Mouse (Mus musculus): Measurements from ENCODE around the gene Atoh7. TPM values are rescaled to one million over a fixed set of nuclear protein-coding genes. Genes with fewer than 3 reads are reported as not detected.
"Not testable (repeated sequence)": the region's sequence is repeated elsewhere in the genome, so short reads cannot be mapped to it uniquely, and the experiment has no call there.

The Atoh7 gene
- total RNA-seq (2021): not detected
- long read RNA-seq, experiment 1: 0 reads
- long read RNA-seq, experiment 2: 0 reads

DNA sequence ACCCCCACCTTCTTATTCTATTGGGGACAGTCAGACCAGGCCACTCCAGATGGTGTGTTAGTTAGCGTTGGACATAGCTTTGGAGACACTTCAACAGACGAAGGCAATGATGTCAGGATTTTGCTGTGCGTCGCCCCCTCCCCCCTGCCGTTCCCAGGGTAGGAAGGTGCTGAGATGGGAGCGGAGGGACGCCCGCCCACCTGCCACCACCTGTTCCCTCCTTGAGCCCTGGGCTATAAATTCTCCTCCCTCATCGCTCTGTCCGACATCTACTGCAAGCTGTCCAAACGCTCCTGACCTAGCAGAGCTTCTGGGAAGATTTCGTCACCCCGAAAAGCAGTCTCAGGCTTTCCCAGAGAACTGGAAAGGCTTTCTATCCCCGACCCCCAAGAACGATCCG, at the start of gene Atoh7:
Atoh7 (plus strand) TSS at position 131 of the 400 bp plus-strand sequence.
- no peak for DNase-seq

DNA sequence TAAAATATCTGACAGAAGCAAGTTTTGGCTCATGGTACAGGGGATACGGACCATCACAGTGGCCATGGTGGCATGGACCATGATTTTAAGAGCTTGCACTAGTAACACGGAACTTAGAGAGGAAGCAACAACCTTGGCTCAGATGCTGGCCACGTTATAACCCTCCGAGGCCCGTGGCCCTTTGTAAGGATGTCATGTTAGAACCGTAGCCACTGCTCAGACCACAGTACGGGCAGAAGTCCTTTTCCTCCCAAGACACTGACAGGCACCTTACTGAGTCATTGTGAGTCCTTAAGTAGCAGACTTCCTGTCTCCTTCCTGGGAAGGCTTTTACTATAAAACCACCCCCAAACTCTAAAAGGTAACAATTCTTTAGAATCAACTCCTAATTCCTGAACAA, 48.2 kb upstream of the Atoh7 start:
- no peak for DNase-seq

DNA sequence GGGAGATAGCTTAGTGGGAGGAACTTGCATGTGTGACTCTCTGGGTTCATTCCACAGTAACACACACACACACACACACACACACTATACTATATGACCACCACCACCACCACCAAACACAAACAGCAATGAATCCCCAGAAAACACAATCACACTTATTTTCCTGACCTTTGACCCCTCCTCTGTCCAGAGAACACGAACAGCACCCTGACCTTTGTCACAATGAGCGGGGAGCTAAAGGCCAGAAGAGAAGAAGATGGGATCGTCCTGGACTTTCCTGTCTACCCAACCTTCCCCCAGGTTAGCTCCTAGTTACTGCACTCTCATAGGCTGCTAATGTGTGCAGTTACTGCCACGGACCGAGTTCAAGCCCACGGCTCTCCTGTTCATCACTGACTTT, 47.4 kb upstream of the Atoh7 start:
- no peak for DNase-seq

DNA sequence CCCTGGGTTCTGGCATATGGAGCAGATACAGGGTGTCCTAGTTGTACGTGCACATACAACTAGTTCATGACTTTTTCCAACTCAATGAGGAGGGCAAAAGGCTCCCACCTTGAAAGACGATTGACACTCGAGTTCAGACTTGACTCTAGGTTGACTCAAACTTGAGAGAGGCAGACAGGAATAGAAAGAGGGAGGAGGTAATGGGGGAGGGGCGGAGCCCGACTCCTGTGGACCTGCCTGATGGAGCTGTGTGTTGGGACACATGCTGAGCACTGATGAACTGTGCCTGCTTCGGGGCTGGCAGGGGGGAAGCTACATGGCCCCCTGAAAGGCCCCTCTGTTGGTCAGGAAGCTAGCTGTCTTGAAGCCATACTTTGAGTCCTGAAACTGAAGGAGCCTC, 46.4 kb upstream of the Atoh7 start:
- no peak for DNase-seq

DNA sequence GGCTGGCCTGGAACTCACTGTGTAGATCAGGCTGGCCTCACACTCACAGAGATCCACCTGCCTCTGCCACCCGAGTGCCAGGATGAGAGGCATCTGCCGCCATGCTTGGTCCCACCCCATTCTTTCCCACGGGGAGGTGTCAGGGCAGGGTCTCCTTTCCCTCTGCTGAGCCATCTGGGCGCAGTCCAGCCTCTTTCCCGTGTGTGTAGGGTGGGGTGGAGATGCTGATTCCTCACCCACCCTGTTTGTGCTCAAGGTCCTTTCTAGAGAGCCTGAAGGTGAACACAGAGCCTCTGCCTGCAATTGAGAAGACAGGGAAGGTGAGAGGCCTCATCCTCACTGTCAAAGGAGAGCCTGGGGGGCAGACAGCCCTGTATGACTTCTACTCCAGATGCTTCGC, 45.4 kb upstream of the Atoh7 start:
- not testable (repeated sequence) for DNase-seq

DNA sequence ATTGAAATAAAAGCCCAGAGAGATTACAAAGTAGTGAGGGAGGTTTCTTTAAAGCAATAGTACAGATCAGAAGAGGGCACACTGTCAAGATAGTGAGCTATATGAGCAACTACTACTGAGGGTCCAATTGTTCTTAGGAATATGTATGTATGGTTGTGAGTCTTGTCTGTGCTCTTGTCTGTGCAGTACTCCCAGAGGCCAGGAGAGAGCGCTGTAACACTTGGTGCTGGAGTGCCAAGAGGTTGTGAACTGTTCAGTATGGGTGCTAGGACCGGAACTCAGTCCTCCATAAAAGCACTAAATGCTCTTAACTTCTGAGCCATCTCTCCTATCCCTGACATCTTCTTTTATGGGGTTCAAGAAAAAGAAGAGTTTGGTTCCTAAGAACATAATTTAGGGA, 44.9 kb upstream of the Atoh7 start:
- DNase-seq: no peak

DNA sequence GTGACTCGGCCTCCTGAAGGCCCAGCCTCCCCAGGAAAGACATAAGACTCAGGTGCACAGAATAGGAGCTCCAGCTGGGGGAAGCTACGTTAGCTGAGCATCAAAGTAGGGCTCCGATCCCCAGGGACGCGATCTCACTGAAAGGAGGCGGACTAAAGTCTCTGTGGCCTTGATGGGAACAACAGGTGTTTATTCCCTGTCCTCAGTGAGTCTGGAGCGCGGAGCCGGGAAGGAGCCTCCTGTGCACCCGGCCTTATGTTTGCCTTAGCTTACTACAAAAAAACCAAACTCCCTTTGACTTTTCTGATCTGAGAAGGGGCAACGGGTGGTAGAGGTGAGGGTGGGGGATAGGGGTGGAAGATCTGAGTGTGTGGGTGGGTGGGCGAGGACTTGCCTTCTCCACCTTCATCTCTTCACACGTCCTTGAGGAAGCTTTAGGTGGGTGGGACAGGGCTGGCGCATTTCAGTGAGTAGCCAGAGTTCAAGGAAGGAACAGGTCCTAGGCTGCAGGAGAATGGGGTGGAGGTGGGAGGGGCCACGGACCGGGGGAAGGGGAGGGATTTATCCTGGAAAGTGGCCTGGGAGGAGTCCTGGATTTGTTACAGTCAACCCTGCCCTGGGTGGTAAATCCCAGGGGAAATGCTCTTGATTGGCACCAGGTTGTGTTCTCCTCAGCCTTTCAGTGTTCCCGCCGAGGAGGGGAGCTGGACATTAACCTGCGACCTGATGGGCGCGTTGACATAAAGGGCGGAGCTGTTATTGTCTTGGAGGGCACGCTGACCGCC, 42.3 kb upstream of the Atoh7 start:
- DNase-seq: peak; percentile 67

DNA sequence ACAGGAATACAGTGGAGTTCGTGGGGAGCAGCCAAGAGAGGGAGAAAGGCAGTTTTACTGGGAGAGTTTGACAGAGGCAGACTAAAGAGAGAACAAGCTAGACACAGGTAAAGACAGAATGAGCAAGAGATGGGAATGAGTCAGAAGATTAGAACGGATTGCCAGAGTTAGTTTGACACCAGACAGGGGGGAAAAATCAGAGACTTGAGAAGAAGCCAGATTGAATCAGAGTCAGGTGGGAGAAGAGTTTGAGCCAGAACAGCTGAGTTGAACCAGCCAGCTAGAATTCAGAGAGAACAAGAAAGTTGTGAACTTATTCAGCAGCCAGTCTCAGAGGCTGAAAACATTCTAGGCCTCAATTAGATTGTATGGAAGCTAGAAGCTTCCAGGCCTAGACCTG, 39.6 kb upstream of the Atoh7 start, which contains the start of gene Pbld1:
Pbld1 (plus strand) TSS at position 301 of the 400 bp plus-strand sequence.
- DNase-seq: no peak

DNA sequence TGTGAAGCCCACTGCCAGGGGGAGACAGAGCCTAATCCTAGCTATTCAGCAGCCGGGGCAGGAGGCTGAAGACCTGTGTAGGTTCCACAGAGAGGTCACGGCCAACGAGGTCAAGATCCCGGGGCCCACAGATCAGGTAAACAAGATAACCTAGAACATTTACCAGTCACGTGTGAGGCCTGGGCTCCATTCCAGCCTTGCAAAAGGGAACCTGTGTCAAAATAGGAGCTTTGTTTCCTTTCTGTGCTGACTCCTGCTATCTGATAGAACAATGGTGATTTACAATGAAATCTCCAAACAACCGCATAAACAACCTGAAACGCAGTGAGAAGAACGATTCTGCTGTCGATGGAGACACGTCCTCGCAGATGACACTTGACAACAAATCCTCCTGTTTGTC, 39.0 kb upstream of the Atoh7 start:
- DNase-seq: peak; percentile 70

DNA sequence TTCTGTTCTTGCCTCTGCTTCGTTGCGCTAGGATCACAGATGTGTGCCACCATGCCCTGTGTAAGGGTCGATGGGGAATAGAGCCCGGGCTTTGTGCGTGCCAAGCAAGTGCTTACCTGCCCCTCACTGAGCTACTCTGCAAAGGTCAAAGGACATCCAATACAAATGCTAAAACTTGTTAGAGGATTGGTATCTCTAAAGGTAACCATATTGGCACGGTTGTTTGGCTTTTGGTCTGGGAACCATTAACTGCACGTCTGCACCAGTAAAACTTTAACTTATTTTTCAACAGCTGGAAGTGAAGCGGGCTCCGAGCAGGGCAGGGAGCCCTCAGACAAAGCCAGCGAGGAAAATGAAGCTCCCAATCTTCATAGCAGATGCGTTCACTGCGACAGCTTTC, 38.2 kb upstream of the Atoh7 start:
- DNase-seq: no peak

DNA sequence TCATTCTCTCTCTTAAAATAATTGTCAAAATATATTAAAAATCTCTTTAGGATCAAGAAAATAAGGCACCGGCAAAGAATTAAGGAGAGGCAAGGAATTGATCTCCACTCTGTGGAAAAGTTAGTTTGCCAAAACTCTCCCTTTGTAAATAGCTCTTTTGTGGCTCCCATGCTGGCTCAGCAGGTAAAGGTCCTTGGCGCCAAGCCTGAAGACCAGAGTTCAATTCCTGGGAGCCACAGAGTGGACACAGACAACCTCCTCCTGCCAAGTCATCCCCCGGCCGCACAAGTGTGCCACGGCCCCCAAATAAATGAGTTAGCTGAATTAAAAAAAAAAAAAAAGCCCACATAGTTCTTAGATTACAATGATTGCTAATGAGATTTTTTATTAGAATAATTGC, 36.8 kb upstream of the Atoh7 start:
- DNase-seq: no peak

DNA sequence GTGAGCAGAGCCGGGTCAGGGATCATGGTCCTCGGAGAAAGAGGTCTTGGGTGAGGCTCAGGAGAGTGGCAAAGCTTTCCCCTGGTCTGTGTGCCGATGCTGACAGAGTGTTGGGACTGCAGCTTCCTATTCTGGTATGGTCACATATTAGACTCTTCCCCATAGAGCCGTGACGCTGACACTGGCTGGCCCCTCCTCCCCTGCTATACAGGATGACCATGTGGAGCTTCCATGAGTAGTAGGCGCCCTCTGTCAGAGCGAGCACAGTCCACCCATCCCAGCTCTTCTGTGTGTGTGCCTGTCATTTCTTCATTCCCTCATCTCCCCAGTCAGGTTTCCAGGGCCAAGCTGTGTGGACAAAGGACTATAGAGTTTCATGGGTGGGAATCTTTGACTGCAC, 36.1 kb upstream of the Atoh7 start:
- no peak for DNase-seq

DNA sequence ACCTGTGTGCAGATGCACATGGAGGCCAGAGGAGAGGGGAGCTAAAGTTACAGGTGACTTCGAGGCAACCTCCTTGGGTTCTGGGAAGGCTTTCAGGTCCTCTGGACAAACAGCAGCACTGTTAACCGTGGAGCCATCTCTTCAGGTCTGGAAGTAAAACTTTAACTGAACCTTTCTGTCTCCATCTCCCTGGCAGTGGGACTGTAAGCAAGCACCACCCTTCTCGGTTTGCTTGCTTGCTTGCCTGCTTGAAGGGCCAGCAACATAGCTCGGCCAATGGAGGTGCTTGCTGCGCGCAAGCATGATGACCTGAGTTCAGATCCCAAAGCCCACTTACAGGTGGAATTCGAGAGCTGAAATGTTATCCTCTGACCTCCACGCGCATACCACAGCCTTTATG, 34.9 kb upstream of the Atoh7 start:
- no peak for DNase-seq

DNA sequence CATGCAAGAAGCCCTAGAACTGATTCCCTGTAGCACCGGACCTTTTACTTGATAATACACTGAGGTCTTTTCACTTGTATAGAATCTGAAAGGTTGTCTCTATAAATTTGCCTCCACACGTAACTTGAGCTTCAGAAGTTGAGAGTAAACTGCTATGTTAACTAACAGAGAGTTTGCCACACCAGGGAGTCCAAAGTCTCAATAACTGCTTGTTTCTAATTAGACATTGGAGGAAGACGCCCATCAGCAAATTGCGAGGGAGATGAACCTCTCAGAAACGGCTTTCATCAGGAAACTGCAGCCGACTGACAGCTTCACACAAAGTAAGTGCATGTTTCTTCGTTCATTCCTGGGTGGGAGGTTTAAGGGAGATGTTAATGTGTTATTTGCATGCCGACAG, 33.9 kb upstream of the Atoh7 start:
- no peak for DNase-seq

DNA sequence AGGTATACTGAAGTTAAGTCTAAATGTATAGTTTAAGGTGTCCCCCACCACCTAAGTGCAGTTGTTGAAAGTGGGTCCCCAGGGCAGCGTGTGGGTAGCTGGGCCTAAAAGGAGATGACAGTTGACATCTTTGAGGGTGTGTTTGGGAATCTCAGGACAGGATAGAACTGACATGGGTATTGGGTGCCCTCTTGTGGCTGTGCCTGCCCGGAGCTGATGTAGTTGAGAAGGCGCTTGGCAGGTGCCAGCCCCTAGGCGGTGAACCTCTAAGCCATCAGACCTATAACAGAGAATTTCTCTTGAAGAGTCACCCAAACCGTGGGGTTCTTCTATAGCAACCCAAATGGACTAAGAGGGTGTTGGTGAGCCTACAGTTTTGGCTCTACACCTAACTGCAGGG, 33.5 kb upstream of the Atoh7 start:
- peak; percentile 87 for DNase-seq

DNA sequence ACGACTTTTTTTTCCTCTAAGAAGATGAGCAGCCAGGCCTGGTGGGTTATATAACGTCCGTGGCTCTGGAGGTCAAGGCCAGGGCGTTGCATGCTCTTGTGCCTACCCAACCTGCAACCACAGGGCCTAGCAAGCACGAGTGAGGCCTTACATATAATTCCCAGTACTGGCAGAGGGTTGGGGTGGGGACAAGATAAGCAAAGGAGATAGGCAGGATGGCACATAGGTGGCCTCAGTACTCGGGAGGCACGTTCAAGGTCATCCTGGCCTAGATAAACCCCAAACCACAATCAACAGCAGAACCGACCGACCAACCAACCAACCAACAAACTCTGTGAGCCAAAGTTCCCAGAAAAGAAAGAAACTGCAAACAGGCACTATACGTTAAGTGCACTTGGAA, 13.1 kb upstream of the Atoh7 start:
- no peak for DNase-seq

DNA sequence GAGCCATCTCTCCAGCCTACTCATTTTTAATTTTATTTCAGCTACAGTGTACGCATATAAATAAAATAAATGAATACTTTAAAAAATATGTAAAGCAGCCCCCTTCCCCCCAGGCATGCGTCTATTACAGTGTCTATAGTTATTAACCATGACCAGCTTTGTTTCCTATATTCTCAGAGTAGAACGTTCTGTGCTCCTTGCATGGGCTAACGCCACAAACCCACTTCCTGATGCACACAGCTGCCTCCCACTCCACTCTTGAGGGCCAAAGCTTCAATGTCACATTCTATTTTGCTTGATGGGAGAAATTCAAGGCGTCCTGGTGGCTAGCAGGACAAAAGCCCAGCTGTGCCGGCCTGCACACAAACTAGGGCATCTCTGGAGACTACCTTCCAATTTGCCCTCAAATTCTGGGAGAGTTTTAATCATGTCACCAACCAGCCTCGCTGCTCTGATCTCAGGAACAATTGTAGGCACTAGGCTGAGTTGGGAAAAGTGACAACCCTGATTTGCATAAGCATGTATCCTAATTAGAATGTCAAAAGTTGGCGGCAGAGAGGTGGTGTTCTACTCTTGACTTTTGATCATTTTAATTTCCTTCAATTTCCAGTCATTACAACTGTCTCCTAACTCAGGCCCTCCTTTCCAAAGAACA, 10.2 kb upstream of the Atoh7 start:
- DNase-seq: no peak

DNA sequence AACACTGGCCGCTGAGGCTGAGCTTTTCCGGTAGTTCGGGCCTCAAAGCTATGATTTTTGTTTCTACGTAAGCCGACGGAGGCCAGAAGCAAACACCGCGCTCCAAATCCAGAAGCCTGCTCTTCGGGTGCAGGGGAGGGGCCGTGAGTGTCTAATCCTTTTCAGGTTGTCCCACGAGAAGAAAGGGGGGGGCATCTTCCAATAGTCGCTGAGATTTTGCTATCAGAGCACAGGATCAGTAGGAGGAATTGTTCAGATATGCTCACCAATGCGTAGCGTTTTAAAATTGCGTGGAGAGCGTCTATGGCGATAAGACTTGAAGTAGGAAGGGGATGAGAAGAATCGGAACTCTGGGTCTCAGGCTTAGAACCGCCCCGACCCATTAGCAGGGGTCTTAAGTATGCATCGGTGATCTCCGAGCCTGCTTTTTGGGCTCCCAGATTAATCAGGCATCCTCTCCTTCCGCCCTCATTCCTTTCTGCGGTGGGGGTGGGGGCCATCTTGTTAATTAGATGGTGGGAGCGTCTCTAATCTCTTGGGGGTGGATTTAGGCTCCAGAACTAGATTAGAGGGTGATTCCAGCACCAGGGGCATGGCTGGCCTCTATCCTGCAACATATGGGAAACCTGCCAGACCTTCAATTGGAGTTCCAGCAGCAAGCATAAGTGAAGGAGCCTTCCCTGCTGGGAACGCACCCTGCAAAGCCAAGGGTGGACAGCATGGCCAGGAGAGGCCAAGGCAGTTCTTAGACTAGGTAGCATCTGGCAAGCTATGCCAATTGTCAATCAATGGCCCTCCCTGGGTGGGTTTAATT, 9.5 kb upstream of the Atoh7 start:
- DNase-seq: peak; percentile 19

DNA sequence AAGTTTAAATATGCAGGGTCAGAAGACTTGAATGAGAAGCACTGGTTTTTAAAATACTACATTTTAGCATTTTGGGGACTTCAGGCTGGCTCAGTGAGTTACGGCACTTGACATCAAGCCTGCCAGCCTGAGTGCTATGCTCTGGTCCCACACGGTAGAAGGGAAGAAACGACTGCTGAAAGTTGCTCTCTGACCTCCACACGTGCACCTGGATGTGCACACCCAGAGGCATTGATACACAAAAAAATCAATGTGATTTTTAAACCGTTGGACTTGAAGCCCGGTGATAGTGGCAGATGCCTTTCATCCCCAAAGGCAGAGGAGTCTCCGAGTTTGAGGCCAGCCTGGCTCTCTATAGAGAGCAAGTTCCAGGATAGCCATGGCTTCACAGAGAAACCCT, 7.5 kb upstream of the Atoh7 start:
- DNase-seq: no peak

DNA sequence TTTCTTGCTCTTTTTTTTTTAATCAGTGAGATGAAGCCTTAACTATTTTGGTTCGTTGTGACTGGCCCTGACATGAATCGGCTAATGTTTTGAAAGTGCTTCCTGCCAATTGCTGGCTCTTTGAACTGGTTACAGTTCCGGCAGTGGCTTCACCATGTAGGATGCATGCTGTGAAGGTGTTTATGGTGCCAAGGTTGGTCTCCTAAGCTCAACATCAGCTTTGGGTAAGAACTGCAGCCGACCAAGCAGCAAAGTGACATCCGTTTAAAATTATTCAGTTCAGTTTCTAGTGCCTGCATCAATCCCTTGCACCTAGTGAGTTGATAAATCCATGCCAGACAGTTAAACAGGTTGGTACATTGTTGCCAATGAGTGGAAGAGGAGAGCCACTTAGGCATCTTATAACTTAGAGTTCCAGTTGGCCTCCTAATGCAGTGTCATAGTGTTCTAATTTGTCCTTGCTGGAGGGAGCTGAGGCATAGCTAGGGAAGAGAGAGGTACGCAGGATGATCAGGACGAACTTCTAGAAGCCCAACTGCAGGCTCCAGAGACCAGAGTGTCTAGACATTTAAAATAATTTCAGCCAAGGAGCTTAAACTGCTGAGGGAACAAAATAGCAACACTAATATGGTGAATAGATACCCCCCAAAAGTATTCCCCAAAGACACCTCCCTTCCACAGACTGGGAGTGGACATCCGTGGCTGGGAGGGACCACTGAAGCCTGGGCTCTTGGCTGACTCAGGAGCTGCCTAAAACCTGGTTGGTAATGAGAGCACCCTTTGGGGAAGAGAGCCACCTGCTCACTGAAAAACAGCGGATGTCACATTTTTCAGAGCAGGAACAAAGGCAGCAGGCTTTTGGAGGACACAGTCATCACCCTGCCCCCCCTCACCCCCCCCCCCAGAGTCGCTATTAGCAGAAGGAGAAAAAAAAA, 6.6 kb upstream of the Atoh7 start:
- DNase-seq: no peak

DNA sequence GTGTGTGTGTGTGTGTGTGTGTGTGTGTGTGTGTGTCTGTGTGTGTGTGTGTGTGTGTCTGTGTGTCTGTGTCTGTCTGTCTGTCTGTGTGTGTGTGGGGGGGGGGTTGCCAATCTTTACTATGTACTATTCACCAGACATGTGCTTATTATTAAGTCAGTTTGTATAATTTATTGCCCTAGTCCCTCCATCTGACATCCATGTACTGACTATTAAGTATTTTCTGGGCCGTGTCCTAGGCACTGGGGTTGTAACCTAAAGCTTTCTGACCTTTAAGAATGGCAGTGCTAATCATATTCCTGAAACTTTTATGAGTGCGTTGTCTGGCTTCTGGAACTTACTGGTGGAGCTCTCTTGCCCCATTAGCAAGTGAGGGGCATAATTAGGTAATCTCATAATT, 2.7 kb upstream of the Atoh7 start:
- DNase-seq: no peak

DNA sequence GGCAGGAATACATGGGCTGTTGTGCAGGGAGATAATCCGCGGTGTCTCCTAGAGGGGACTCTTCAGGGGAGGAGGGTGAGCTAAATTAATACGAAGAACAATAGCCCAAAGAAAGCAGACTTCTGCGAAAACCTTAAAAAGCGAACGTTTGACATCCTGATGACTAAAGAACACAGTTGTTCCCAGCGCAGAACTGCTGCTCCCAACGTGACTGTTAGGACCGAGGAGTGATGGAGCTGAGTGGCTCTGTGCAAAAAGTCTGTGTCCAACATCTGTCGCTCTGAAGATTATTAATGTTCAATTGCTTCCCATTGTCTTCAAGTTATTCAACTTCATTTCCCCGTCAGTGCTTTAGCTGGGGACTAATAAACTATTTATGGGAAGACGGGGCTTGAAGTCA, 1.3 kb upstream of the Atoh7 start:
- no peak for DNase-seq

All from adrenal gland, postnatal 10 days (tissue).